ENCODE assay signal across 11 mouse cellular contexts in the genomic region with DNA sequence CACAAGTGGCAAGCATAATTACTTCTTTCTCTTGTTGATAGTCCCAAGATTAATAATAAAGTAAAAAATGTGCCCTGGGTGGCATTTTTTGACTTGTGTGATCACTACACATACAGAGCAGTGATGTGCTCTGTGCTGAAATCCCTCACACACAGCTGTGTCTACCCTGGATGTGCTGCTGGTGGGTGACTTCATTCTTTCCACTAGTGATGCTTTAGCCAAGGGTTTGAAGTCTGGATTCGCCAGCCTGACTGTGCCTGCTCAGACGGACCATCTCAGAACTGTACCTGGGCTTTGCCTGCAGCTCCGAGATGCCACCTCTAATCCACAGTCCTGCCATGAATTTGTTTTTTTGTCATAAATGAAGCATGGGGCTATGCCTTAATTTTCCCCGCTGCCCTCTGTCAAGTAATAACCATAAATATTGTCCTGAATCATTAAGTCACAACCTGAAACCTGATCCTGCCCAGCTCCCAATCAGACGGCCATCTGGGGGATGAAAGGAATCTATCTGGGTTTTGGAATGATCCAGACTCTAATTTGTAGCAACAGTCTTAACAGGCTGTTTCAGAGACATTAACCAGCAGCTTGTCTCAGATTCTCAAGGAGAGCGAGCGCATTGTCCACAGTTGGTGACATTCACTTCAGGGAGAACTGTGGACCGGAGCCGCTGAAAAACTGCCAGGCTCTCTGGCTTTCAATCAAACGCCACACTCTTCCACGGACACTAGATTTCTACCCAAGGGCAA.
DNase-seq lines count a peak whose midpoint lies in the region; ATAC-seq and TF ChIP-seq lines count a peak whose summit lies in the region.
"Had no signal": no experiment of that assay in that cellular context is flagged by ENCODE, and none has a peak within 500 bp of the region (broad histone marks: within the 10 kb centered on the region; RNA-seq: fewer than 3 reads in every experiment).

No protein-coding gene starts in this region.

- no peak for DNase-seq in gastrocnemius, adult 2 months
- no peak for DNase-seq in gastrocnemius, adult 18-20 months (ENCODE audit: low spot score)
- peak; percentile 43 for DNase-seq in left cerebral cortex, postnatal 4 days
- no peak for DNase-seq in left cerebral cortex, adult 11 months (ENCODE audit: low spot score)
- peak; percentile 76 for DNase-seq in limb, embryonic 10.5 days (ENCODE audit: low spot score)
- no peak for DNase-seq in urinary bladder, postnatal 25 days (ENCODE audit: low spot score)
- no peak for DNase-seq in gastrocnemius, postnatal 25 days
- DNase-seq: kidney, postnatal 4 days; lung, postnatal 14 days had no signal

- TF ChIP-seq CTCF in gastrocnemius, adult 2 months (IDR thresholded peaks at IDR 0.05), result no peak

- no peak overlapping the region for H3K4me2 ChIP-seq in stomach, embryonic 15.5 days

- H3K9ac ChIP-seq in stomach, embryonic 15.5 days, result no peak overlapping the region

- peaks cover 89% of the 10 kb centered on the region for H3K4me1 ChIP-seq in limb, embryonic 10.5 days
- peaks cover 35% of the 10 kb centered on the region for H3K4me1 ChIP-seq in stomach, embryonic 15.5 days

- no peak; the same call in 1 of the 2 replicates for ATAC-seq in stomach, embryonic 15.5 days (ENCODE audit: insufficient read depth, low FRiP score, low read depth)
- ATAC-seq: CD4-positive, CD25-positive, alpha-beta regulatory T cell, adult 4 months had no signal

- 10% methylated on average over 11 of the region's 11 CpGs for WGBS in limb, embryonic 10.5 days
- 34% methylated on average over 11 of the region's 11 CpGs for WGBS in stomach, embryonic 15.5 days

- H3K9me3 ChIP-seq in limb, embryonic 10.5 days (replicated peaks), result no peaks in the 10 kb centered on the region
- no peaks in the 10 kb centered on the region for H3K9me3 ChIP-seq in stomach, embryonic 15.5 days

- H3K4me3 ChIP-seq in gastrocnemius, adult 2 months, result peak overlapping the region; percentile 13
- peak overlapping the region; percentile 12; the same call in 1 of the 2 replicates for H3K4me3 ChIP-seq in limb, embryonic 10.5 days
- H3K4me3 ChIP-seq in stomach, embryonic 15.5 days (replicated peaks), result no peak overlapping the region

- intact Hi-C loops in gastrocnemius, adult 2 months (cut with DNase I), result no loop called here
- intact Hi-C loops in left cerebral cortex, postnatal 4 days (cut with DNase I), result no loop called here

- no peaks in the 10 kb centered on the region for H3K27me3 ChIP-seq in limb, embryonic 10.5 days (ENCODE audit: low read depth, poor library complexity, severe bottlenecking)
- no peaks in the 10 kb centered on the region for H3K27me3 ChIP-seq in stomach, embryonic 15.5 days (replicated peaks)

- 0 out of 2 replicates have a peak overlapping the region, but pooled peaks have one; percentile 28 for H3K27ac ChIP-seq in gastrocnemius, adult 2 months
- H3K27ac ChIP-seq in limb, embryonic 10.5 days, result peak overlapping the region; percentile 89
- peak overlapping the region; percentile 82 for H3K27ac ChIP-seq in stomach, embryonic 15.5 days

- H3K36me3 ChIP-seq in limb, embryonic 10.5 days, result no peaks in the 10 kb centered on the region
- H3K36me3 ChIP-seq in stomach, embryonic 15.5 days, result no peaks in the 10 kb centered on the region

Comparison
In these comparisons a context has a peak if more than half of its experiments do, and no peak if none do; other contexts are left out.
1. DNase-seq: peak in left cerebral cortex, postnatal 4 days (single experiment) and limb, embryonic 10.5 days (single experiment); none in gastrocnemius, adult 2 months (single experiment), gastrocnemius, adult 18-20 months (single experiment), left cerebral cortex, adult 11 months (single experiment), urinary bladder, postnatal 25 days (single experiment) and gastrocnemius, postnatal 25 days (single experiment).
2. H3K27ac ChIP-seq: peak in every context shown above with its lines; median percentile 89 in limb, embryonic 10.5 days; 82 in stomach, embryonic 15.5 days; 28 in gastrocnemius, adult 2 months.